Mouse (Mus musculus): ENCODE measurements around the gene Tmx4.

DNA sequence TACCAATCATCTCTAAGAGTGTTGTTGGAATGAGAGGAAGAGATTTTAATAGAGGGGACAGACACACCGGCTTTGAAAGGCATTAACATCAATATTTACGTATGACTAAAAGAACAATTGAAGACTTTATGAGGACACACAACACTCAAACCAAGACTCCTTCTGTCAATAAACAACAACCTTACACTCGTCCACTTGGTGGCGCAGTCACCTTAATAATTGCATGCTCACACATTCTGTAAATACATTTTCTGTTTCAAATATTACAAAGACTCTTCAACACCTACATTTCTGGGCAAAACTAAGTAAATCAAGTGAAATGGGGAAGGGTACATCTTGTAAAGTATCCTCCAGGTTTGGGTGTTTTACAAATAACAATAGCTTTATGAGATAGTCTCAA, 94.2 kb downstream of the Tmx4 start:
- TF ChIP-seq CTCF (IDR thresholded peaks at IDR 0.05) (peak; percentile 85), EP300 (IDR thresholded peaks at IDR 0.05; ENCODE audit: insufficient read depth, low read depth, low read length) (no peak), POLR2A (IDR thresholded peaks at IDR 0.05; ENCODE audit: insufficient read depth, low read depth, low read length) (no peak)

Measured in heart, adult 2 months (tissue).